Mouse (Mus musculus): Measurements from ENCODE around the gene Mapk11.

Gene Mapk11

GRCm38 (mm10) chr15:89141443-89141842 is 8.0 kb downstream of the Mapk11 start:
- no peak for DNase-seq (ENCODE audit: low spot score in 2 of 2)

GRCm38 (mm10) chr15:89140659-89141252 is 8.7 kb downstream of the Mapk11 start, which contains the start of gene Mapk12:
Gene Mapk12 (minus strand): TSS chr15:89140703.
- DNase-seq (ENCODE audit: low spot score in 2 of 2), result no peak

- no peak for DNase-seq (ENCODE audit: low spot score in 2 of 2)
These were observed 9.3 kb downstream of the Mapk11 start for GRCm38 (mm10) chr15:89140048-89140658.

GRCm38 (mm10) chr15:89138531-89138930 is 10.9 kb downstream of the Mapk11 start:
- no peak for DNase-seq (ENCODE audit: low spot score in 2 of 2)

- no peak for DNase-seq (ENCODE audit: low spot score in 2 of 2)
These were observed 11.4 kb downstream of the Mapk11 start for GRCm38 (mm10) chr15:89138046-89138405.

GRCm38 (mm10) chr15:89137378-89138045 is 11.9 kb downstream of the Mapk11 start:
- DNase-seq (ENCODE audit: low spot score in 2 of 2), result no peak

- no peak for DNase-seq (ENCODE audit: low spot score in 2 of 2)
These were observed 12.8 kb downstream of the Mapk11 start for GRCm38 (mm10) chr15:89136461-89137155.

- no peak for DNase-seq (ENCODE audit: low spot score in 2 of 2)
These were observed 18.1 kb downstream of the Mapk11 start for GRCm38 (mm10) chr15:89131316-89131715.

GRCm38 (mm10) chr15:89130245-89130644 is 19.2 kb downstream of the Mapk11 start:
- no peak for DNase-seq (ENCODE audit: low spot score in 2 of 2)

- peak; percentile 70 to 75 for DNase-seq (ENCODE audit: low spot score in 2 of 2)
These were observed 20.8 kb downstream of the Mapk11 start, which contains the start of gene Hdac10 for GRCm38 (mm10) chr15:89128382-89129350. Gene Hdac10 (minus strand): TSS chr15:89128700.

- DNase-seq (ENCODE audit: low spot score in 2 of 2), result no peak
These were observed 22.0 kb downstream of the Mapk11 start for GRCm38 (mm10) chr15:89127364-89127940.

- DNase-seq (ENCODE audit: low spot score in 2 of 2), result no peak
These were observed 22.8 kb downstream of the Mapk11 start for GRCm38 (mm10) chr15:89126622-89127021.

GRCm38 (mm10) chr15:89125351-89125750 is 24.1 kb downstream of the Mapk11 start:
- DNase-seq (ENCODE audit: low spot score in 2 of 2), result no peak

- no peak for DNase-seq (ENCODE audit: low spot score in 2 of 2)
These were observed 25.1 kb downstream of the Mapk11 start for GRCm38 (mm10) chr15:89124312-89124711.

GRCm38 (mm10) chr15:89123595-89123994 is 25.8 kb downstream of the Mapk11 start:
- DNase-seq (ENCODE audit: low spot score in 2 of 2), result peak; percentile 55 to 62

GRCm38 (mm10) chr15:89122649-89123366 is 26.6 kb downstream of the Mapk11 start, which contains the start of gene Tubgcp6:
Gene Tubgcp6 (minus strand): TSS chr15:89123112.
- DNase-seq (ENCODE audit: low spot score in 2 of 2), result peak; percentile 92 to 96

GRCm38 (mm10) chr15:89118007-89118406 is 31.4 kb downstream of the Mapk11 start:
- DNase-seq (ENCODE audit: low spot score in 2 of 2), result no peak

GRCm38 (mm10) chr15:89110147-89110546 is 39.3 kb downstream of the Mapk11 start:
- no peak for DNase-seq (ENCODE audit: low spot score in 2 of 2)

- no peak for DNase-seq (ENCODE audit: low spot score in 2 of 2)
These were observed 42.5 kb downstream of the Mapk11 start for GRCm38 (mm10) chr15:89106976-89107375.

GRCm38 (mm10) chr15:89106073-89106472 is 43.4 kb downstream of the Mapk11 start:
- DNase-seq (ENCODE audit: low spot score in 2 of 2), result no peak
